Mouse (Mus musculus) left cerebral cortex, adult 18-20 months (tissue): ENCODE data around the gene Nbea. TPM values are rescaled to one million over a fixed set of nuclear protein-coding genes. Genes with fewer than 3 reads are reported as not detected.
"Not testable (repeated sequence)": the region's sequence is repeated elsewhere in the genome, so short reads cannot be mapped to it uniquely, and the experiment has no call there.

ENCODE experiments used
- DNase-seq, 2 experiments: peaks; one replicate each; pipeline ENCODE4 v3.0.0; 2021 to 2022; ENCODE audit warnings: low spot score in 2 of 2, mixed read lengths in 1 of 2
- total RNA-seq, 2 experiments: library from RNA; stranded (reverse); gene quantifications; 2 replicates each; pipeline ENCODE4 v1.2.3; 2021

The Nbea gene
- total RNA-seq, 2 experiments from 2014 or later: 152 to 163 TPM

DNA sequence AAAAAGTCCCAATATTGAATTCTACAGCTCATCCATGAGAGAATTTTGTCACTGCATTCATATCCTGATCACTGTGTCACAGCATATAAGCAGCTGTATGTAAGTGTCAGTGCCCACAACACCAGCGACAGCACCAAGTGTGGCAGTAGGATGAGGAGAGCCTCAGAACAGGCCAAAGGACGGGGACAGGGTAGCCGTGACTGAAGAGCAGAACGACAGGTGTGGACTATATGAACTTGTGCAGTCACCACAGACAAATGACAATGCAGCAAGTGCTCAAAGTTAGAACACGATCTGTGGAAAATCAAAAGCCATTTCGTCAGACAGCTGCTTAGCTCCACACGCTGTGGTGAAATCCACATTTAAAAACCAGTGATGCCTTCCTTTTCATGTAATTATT, 509.3 kb downstream of the Nbea start:
- DNase-seq: no peak

DNA sequence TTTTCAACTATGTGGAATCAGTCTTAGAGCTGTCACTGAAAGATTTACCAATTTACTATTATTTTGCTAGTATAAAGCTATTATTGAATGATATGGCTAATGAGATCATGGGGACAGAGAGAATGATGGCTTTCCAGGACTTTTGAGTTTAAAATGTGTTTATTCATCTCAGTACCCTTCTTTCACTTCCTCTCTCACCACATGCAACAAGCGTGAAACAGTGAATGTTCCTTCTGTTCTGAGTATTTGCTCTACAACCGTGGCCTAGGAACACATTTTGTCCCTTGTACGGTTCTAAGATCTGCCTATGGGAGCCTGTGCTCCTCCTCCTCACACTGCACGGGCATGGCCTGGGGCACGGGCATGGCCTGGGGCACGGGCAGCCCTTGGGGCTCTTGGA, 516.5 kb downstream of the Nbea start:
- no peak for DNase-seq

DNA sequence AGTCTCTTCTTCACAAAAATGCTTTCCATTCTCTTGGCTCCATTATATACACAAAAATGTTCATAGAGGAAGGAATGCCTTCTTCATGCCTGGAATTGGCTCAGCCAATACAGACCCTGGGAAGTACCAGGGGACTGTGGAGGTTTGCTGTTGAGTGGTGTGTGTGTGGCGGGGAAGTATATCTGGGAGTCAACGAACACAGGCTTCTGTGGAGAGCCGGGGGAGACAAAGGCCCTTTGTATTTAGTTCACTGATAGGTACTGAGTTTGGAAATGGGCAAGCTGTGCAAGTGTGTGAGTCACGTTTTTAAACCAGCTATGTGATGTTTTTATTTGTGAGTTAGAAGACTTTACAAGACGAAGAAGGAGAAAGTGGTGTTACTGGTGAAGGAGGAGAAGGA, 517.6 kb downstream of the Nbea start:
- DNase-seq: no peak

DNA sequence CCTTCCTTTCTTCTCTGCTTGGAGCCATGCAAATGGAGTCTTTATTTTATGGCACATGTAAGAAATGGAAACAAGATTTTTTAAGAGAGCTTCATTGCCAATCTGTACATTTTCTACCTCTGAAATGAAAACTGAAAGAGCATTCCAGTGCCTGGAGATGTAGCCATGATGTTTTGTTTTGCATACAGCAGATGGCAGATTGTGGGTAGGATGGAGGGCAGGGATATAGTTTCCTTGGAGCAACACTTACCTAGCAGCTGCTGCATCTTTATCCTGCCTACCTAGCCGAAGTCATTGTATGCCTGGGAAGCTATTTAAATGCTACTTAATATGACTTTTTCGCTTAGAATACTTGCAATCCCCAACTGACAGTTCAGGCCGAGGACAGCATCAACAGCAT, 518.8 kb downstream of the Nbea start:
- DNase-seq: peak in 1 of 2 experiments; percentile 30

DNA sequence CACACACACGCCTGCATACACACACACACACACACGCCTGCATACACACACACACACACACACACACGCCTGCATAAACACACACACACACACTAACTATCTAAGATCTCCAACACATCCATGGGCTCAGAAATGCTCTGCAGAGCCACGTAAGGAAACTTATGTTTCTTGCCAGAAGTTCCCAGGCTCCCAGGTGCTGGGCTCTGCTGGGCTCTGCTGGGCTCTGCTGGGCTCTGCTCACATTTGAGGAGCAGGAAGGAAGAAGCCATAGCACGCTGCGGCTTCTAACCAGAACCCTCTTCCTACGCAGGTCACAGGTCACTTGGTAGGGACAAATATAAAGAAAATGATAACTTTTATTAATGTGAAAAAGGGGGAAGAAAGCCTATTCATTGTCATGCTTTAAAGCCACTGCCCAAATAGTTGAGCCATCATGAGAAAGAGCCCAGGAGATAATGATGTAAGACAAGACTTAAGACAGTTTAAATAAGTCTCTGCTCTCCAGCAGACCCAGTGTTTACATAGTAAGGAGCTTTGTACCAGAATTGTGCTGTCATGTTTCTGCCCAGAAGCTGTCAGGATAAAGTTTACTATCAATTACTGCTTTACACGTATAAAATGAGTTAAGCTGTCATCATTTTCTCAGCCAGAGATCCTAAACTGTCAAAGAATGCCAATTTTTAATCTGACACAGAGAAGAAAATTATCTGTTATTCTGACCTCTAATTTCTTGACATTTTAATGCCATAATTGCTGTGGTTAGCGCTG, 521.6 kb downstream of the Nbea start:
- DNase-seq: no peak

DNA sequence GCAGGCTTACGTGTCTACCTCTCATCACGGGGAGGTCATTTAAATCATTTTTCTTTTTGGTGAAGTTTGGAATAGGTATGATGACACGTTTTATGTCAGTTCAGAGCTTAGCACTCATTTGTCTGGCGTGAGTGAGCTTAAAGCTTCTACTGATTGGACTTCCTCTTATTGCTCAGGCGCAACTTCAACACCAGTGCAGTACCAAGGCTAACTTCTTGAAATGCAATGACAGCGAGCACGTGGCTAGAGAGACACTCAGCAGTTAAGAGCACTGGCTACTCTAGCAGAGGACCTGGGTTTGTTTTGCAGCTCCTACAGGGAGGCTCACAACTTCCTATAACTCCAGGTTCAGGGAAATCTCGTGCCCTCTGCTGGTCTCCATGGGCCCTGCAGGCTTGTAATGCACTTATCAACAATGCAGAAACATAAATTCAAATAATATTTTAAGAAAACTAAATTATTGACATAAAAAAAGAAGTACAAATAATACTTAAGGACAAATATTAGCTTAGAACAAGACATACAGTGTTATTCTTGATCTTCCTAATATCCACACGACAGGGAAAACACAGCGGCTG, 523.2 kb downstream of the Nbea start:
- no peak for DNase-seq

DNA sequence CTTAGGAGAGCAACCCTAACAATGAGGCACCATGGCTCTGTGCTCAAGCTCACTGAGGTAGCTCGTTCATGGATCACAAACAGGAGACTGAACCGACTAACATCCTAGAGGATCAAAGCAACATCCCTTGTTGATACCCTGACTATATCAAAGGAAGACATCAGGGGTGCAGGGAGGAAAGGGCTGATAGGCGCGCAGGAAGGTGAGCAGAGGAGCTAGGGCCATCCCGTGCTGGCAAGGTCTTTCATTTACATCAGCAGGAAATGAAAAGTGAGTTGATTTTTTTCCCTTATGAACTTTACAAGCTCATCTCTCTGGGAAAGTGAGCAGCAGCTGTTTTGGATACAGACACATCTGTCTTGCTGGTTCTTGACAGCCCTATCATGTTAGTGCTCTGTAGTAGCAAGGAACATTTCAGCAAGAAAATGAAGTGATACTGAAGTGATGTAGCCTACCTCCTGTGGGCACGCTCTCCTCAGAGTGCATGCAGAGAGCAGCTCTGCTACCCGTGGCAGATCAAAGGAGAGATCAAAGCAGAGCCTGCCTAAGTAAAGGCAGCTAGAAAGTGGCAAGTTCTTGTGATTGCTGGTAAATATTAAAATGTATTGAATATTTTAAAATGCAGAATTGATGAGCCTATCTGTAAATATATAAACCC, 523.8 kb downstream of the Nbea start:
- no peak for DNase-seq

DNA sequence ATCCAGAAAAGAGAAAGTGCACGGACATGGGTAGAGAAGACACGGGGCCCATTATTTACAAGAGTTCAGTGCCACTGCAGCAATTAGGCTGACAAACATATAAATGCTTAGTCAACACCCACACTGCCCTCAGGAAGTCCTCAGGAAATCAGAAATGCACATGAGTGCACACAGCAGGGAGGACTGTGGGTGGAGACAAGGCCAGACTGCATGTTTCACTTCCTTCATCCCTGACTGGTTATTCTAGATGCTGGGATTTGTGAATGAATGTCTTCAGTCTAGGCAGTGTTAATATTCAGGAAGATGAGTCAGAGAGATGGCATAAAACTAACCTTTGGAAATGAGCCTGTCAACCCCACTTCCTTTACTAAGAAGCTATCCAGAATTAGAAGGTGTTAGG, 531.2 kb downstream of the Nbea start:
- DNase-seq: no peak

DNA sequence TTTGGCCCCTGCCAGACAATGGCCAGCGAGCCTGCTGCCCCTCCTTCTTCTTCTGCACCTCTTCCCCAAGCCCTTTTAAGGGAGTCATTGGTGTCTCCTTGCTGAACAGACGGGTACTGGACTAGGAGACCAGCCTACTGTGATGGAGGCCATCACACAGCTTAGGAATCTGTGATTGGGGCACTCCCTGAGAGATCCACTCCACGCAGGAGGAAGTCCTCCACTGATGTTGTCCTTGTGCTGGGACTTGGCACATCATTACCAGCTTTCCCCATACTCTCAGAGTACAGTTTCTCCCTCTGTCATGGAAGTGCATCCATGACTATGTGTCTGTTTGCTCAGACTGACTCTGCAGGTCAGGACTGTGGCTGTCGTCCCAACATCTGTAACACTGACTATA, 531.6 kb downstream of the Nbea start:
- DNase-seq: no peak

DNA sequence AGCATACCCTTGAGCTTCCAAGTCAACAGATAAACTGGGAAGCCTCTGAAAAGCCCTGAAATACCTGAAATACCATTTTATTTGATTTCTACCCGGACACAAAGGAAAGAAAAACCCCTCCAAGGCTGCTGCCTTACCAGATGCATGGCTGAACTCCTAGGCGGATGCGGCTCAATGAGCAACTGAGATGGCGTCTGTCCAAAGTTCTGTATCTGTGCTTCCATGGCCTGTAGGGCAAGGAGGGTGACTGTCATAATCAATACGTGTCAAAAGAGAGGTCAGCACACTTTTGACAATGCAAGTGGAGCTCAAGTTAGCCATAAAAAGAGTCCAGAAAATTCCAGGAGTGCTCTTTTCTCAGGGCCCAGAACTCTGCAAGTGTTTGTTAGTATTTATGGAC, 534.0 kb downstream of the Nbea start:
- no peak for DNase-seq

DNA sequence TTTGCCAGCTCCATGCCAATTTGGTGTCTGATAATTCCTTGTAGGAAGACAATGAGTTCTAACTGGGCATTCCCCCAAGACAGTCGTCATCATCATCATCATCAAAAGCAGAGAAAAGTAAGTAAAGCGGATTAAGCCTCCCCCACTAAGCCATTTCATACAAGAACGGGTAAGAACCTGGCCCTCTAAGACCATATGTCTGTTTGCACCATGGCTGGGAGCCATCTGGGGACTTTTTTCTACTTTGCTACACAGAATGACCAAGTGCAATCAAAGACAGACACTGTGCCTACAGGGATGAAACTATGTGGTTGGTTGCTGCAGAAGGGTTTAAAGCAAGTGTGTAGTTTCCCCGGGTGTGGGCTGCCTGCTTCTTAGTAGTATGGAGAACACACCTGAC, 535.2 kb downstream of the Nbea start:
- no peak for DNase-seq

DNA sequence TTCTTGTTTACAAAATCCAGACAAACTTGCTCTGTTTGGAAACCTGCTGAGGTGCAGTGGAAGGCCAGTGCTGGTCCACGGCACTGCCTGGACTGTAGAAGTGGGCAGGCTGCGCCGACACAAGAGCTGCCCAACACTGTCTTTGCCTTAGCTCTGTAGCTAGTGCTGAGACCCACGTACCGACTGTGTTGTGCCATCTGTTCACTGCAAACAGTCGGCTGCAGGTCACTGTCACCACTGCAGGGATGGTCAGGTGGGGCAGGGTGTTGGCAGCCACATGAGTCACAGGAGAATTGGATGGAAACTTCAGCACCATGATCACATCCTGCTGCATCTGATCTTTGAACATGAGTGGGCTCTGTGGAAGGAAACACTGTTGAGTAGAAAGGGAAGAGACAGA, 536.3 kb downstream of the Nbea start:
- DNase-seq: no peak

DNA sequence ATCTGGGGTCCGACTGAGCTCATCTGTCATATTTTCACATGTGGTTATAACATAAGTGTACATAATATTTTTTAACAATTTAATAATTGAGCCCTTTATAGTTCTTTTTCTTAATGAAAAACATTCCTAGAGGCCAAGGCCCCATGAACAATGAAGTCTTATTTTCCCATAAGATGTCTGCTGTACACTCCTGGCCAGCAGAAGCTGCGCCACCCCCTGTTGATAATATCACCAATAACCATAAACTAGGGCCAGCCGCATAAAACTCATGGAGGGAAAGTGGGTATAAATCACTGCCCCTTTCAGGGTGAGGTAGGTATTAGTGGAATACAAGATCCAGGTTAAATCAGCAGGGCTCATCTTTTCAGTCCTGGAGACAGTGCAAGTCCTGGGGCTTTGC, 537.1 kb downstream of the Nbea start:
- DNase-seq: no peak

DNA sequence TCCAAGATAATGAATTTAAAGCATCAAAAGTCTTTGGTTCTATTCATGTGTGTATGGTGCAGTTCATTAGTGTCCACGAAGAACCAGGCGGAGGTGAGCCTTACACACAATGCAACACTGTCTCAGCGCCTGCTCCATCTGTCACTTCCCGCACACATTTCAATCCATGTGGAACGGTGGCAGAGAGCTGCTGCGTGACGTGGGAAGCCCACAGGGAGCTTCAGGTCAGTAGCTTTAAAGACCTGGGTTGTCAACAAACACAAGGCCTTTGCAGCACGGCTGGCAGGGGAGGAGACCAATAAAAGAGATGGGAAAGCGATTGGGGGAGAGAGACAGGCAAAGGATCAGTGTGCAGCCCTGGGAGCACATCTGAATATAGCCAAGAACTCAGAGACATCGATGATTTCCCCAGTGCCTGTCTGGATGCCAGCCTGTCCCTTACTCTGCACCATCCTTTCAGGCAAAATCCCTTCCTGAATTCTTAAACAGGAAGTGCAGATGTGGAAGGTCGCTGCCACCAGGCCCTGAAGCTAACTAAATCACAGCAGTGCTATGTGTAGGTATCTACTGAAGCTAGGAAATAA, 539.4 kb downstream of the Nbea start:
- DNase-seq: no peak

DNA sequence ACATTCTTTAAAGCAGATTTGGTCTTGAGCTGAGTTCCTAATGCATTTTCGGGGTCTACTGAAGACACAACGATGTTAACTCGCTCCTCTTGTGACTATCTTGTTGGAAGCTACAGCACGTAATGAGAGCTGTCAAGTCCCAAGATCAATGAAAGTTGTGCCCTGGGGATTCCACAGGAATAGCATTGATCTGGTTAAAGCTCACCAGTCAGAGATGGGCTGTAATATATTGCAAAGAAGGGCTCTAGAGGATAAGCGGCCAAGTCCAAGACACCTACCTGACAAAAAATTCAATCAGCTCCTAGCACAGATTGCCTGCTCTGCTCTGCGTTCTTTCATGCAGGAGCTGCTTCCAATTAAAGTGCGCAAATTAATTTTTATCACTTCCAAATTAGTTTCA, 545.8 kb downstream of the Nbea start:
- DNase-seq: no peak

DNA sequence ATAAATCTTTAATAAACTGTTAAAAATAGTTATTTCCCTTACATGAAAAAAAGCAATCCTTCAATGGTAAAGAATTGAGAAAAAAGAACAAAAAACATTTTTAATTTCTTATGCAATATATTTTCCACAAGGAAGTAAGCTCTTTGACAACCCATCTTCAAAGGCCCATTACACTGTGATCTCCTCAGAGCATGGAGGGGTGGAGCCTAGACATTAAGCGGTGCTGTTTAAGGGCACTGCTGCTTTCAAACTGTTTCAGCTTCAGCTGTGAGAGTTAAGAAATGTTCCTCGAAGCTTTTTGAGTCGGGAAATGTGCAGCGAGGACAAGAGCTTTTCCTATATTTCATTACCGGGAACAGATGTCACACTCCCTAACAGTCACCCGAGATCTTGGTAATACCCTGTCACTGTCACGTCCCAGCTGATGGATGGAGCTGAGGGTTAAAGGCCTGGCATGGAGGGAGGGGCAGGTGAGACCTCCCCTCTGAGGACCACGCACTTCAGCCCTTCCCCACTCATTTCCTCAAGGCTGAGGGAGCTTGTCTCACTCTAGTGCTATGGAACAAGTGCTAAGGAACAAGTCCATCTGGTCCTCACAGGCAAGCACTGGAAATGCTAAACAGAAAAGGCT, 547.8 kb downstream of the Nbea start:
- DNase-seq: no peak

DNA sequence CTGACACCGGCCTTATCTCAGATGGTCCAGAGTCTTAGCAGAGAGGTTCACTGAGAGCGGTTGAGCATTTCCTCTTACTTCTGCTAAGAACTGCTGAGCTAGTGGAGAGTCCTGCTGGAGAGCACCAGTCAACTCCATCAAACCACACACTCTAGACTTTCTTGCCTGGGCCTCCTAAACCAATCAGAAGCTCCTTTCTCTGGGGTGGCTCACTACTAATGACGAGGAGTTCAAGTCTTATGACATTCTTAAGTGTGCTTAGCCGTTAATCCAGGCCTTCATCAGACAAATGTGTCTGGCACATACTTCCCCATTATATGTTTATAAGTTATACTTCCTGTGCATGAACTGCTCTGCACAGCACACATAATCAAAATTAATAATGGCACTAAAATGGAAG, 556.4 kb downstream of the Nbea start:
- no peak for DNase-seq

DNA sequence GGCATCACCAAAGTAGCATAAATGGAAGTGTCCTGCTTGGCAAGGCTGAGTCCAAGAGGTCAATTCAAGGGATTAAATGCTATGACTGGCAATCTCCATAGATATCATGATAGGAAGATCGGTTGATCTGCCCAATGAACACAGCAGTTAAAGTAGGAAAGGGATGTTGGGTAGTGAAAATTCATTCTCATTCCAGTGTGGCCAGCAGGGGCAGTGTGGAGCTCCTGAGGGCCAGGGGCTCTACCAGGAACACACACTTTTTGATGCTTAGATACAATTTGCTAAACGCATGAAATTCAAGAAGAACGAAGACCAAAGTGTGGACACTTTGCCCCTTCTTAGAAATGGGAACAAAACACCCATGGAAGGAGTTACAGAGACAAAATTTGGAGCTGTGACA, 561.5 kb downstream of the Nbea start:
- DNase-seq: not testable (repeated sequence)

DNA sequence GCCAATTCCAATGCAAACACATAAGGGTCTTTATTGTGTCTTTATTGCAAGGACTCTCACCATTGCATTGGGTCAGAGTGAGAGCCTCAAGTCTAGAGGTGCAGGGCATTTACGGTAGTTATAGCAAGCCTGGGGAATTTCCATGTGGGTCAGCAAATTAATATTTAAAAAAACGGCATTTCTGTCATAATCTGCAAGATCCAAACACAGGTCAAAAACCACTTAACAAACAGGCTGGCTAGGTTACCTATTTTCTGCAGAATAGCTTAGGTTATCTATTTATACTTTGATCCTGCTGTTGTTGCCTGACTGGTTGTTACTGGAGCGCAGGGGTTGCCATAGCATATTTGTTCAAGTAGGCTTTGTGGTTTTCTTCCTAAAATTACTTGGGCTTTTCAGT, 565.1 kb downstream of the Nbea start:
- no peak for DNase-seq

DNA sequence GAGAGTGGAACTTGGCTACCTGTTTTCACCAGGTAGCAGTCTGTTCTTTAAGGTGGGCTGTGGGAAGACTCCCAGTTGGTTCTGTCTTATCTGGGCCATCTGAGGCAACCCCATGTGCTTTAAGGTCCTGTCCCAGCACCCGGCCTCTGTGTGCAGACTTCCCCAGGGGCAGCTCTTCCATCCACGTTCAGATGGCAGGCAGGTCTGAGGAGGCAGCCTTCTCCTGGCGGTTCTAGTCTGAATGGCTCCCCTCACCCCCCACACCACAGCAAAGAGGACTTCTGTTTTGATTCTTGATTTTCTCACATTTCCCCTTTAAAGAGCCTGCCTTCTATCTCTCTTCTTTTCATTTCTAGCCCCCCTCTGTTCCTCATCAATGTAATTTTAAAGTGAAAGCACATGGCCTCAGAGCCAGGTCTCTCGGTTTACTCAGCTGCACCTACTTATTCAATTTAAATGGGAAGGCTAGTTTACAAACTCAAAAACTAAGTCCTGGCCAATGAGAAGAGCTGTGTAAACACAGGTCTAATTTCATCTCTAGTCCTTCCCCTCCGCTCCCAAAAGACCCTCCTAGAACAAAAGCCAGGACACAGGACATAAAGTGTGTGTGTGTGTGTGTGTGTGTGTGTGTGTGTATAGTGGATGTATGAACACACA, 570.9 kb downstream of the Nbea start:
- DNase-seq: no peak

DNA sequence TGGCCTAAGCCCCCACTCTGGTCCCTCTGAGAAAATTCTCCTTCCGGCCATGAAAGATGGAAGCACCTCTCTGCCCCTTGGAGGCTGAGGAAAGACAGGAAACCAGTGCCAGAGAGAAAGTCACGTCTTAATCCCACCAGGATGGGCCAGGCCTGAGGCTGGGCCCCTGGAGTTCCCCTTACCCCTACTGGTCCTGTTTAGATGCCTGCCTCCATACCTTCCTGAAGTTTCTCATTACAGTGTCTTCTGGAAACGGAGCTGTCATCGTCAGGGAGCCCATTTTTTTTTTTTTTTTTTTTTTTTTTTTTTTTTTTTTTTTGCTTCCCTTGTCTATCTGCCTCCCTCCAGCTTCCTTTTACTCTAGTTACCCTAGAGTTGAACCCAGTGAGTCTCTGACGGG, 571.5 kb downstream of the Nbea start:
- DNase-seq: no peak
